Mouse (Mus musculus) bone marrow, adult 2 months (tissue): ENCODE data around the gene Eif3k.

Experiments used
- CTCF ChIP-seq: fragments of 200-500 bp; IDR thresholded peaks from 2 replicates; pipeline ENCODE4 v1.5.1; 2011; ENCODE audit warnings: low read length, control low read depth; ENCODE audit not compliant: control insufficient read depth, insufficient read depth
- POLR2A ChIP-seq: fragments of 200-500 bp; IDR thresholded peaks from 2 replicates; pipeline ENCODE4 v1.6.1; 2011; ENCODE audit warnings: low read depth, mild to moderate bottlenecking, control low read depth, low read length, borderline replicate concordance; ENCODE audit not compliant: control insufficient read depth

DNA sequence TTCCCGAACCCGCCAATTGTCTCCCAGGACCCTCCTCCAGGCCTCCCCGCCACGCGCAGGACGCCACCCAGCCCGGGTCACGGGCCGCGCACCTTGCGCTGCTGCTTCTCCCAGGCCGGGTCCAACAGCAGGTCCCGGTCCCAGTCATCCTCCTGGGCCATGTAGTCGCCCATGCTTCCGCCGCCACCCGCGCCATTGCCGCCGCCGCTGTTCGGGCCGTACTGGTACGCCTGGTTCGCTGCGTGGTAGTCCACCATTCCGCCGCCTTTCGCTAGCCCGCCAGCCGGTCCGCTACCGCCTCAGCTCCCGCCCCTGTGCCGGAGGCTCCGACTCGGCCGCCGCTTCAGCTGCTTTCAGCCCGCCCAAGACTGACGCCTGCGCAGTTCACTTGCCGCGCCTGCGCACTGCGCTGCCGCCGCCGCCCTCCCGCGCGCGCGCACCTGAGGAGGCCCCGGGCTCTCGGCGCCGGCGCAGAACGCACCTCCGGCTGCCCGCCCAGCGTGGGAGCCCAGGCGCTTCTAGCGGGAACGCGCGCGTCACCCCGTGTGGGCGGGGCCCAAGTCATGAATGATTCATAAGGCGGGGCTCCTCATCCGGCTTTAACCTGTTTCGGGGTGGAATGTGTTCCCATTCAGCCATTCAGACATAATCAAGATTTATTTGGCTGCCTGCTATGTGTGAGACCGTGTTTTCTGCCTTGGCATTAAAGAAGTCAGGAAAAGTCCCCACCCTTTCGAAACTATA lies 19.6 kb downstream of the Eif3k start, which contains the start of gene Actn4:
- TF ChIP-seq CTCF (no peak), POLR2A (peak; percentile 99)
